Mouse (Mus musculus): ENCODE data around the gene Fam219a. TPM values are rescaled to one million over a fixed set of nuclear protein-coding genes. Genes with fewer than 3 reads are reported as not detected.

The Fam219a gene
- polyA plus RNA-seq, 1 experiment from 2014 or later, result 2.0 TPM

GRCm38 (mm10) chr4:41566123-41566522 is 3.2 kb downstream of the Fam219a start:
- H3K27ac ChIP-seq (ENCODE audit: low read depth, low read length), result no peak overlapping the region
- H3K4me3 ChIP-seq (ENCODE audit: low read depth, low read length), result no peak overlapping the region
- 21% methylated on average over 3 of the region's 3 CpGs for WGBS
- no peaks in the 10 kb centered on the region for H3K9me3 ChIP-seq (ENCODE audit: control insufficient read depth, low read length)
- no peak overlapping the region for H3K9ac ChIP-seq (ENCODE audit: low read depth, low read length)
- peaks cover 5% of the 10 kb centered on the region; the same call in 1 of the 2 replicates for H3K4me1 ChIP-seq (replicated peaks; ENCODE audit: control insufficient read depth, insufficient read depth, low read length)
- no peak for ATAC-seq (replicated peaks; ENCODE audit: low FRiP score)
- H3K27me3 ChIP-seq (replicated peaks; ENCODE audit: control insufficient read depth, insufficient read depth, low read length), result peaks cover 14% of the 10 kb centered on the region
- no peak overlapping the region for H3K4me2 ChIP-seq
- DNase-seq (ENCODE audit: low spot score), result no peak
- H3K36me3 ChIP-seq (ENCODE audit: control insufficient read depth, insufficient read depth, low read length), result no peaks in the 10 kb centered on the region

- no peaks in the 10 kb centered on the region for H3K4me1 ChIP-seq (replicated peaks; ENCODE audit: control insufficient read depth, insufficient read depth, low read length)
- H3K27me3 ChIP-seq (replicated peaks; ENCODE audit: control insufficient read depth, insufficient read depth, low read length), result peaks cover 12% of the 10 kb centered on the region
- 73% methylated on average over 5 of the region's 5 CpGs for WGBS
- no peak for ATAC-seq (replicated peaks; ENCODE audit: low FRiP score)
- no peak overlapping the region for H3K4me3 ChIP-seq (ENCODE audit: low read depth, low read length)
- DNase-seq (ENCODE audit: low spot score), result no peak
- H3K4me2 ChIP-seq, result no peak overlapping the region
- no peak overlapping the region for H3K27ac ChIP-seq (ENCODE audit: low read depth, low read length)
- no peaks in the 10 kb centered on the region for H3K36me3 ChIP-seq (ENCODE audit: control insufficient read depth, insufficient read depth, low read length)
- H3K9me3 ChIP-seq (ENCODE audit: control insufficient read depth, low read length), result no peaks in the 10 kb centered on the region
- H3K9ac ChIP-seq (ENCODE audit: low read depth, low read length), result no peak overlapping the region
Observed at GRCm38 (mm10) chr4:41563297-41563696, 6.0 kb downstream of the Fam219a start.

GRCm38 (mm10) chr4:41557092-41557491 is 12.2 kb downstream of the Fam219a start:
- H3K36me3 ChIP-seq (ENCODE audit: control insufficient read depth, insufficient read depth, low read length), result no peaks in the 10 kb centered on the region
- DNase-seq (ENCODE audit: low spot score), result no peak
- no peak overlapping the region for H3K4me3 ChIP-seq (ENCODE audit: low read depth, low read length)
- H3K9ac ChIP-seq (ENCODE audit: low read depth, low read length), result no peak overlapping the region
- no peaks in the 10 kb centered on the region for H3K9me3 ChIP-seq (ENCODE audit: control insufficient read depth, low read length)
- no peak overlapping the region for H3K27ac ChIP-seq (ENCODE audit: low read depth, low read length)
- peaks cover 4% of the 10 kb centered on the region; the same call in 1 of the 2 replicates for H3K4me1 ChIP-seq (replicated peaks; ENCODE audit: control insufficient read depth, insufficient read depth, low read length)
- WGBS, result 68% methylated on average over 3 of the region's 3 CpGs
- H3K4me2 ChIP-seq, result no peak overlapping the region
- no peak for ATAC-seq (replicated peaks; ENCODE audit: low FRiP score)
- no peaks in the 10 kb centered on the region for H3K27me3 ChIP-seq (replicated peaks; ENCODE audit: control insufficient read depth, insufficient read depth, low read length)

- WGBS, result 49% methylated on average over 5 of the region's 5 CpGs
Observed at GRCm38 (mm10) chr4:41556311-41556953, 12.9 kb downstream of the Fam219a start.

GRCm38 (mm10) chr4:41554994-41555663 is 14.2 kb downstream of the Fam219a start:
- H3K27ac ChIP-seq (ENCODE audit: low read depth, low read length), result 0 out of 2 replicates have a peak overlapping the region, but pooled peaks have one; percentile 13

More at GRCm38 (mm10) chr4:41556311-41556953, 12.9 kb downstream of the Fam219a start:
- Histone ChIP-seq H3K36me3 (ENCODE audit: control insufficient read depth, insufficient read depth, low read length) (no peaks in the 10 kb centered on the region), H3K4me3 (ENCODE audit: low read depth, low read length) (no peak overlapping the region), H3K27ac (ENCODE audit: low read depth, low read length) (no peak overlapping the region), H3K27me3 (replicated peaks; ENCODE audit: control insufficient read depth, insufficient read depth, low read length) (no peaks in the 10 kb centered on the region), H3K9me3 (ENCODE audit: control insufficient read depth, low read length) (no peaks in the 10 kb centered on the region), H3K9ac (ENCODE audit: low read depth, low read length) (no peak overlapping the region), H3K4me2 (no peak overlapping the region), H3K4me1 (replicated peaks; ENCODE audit: control insufficient read depth, insufficient read depth, low read length) (peaks cover 4% of the 10 kb centered on the region; the same call in 1 of the 2 replicates)
- no peak for DNase-seq (ENCODE audit: low spot score)
- no peak for ATAC-seq (replicated peaks; ENCODE audit: low FRiP score)

GRCm38 (mm10) chr4:41553116-41553515 is 16.2 kb downstream of the Fam219a start:
- Histone ChIP-seq H3K9ac (ENCODE audit: low read depth, low read length) (no peak overlapping the region), H3K4me1 (replicated peaks; ENCODE audit: control insufficient read depth, insufficient read depth, low read length) (peaks cover 4% of the 10 kb centered on the region; the same call in 1 of the 2 replicates), H3K27ac (ENCODE audit: low read depth, low read length) (no peak overlapping the region), H3K4me3 (ENCODE audit: low read depth, low read length) (no peak overlapping the region), H3K9me3 (ENCODE audit: control insufficient read depth, low read length) (no peaks in the 10 kb centered on the region), H3K4me2 (no peak overlapping the region), H3K36me3 (ENCODE audit: control insufficient read depth, insufficient read depth, low read length) (no peaks in the 10 kb centered on the region), H3K27me3 (replicated peaks; ENCODE audit: control insufficient read depth, insufficient read depth, low read length) (no peaks in the 10 kb centered on the region; the same call in 1 of the 2 replicates)
- WGBS, result 78% methylated on average over 11 of the region's 11 CpGs
- DNase-seq (ENCODE audit: low spot score) (no peak), ATAC-seq (replicated peaks; ENCODE audit: low FRiP score) (no peak)

More at GRCm38 (mm10) chr4:41554994-41555663, 14.2 kb downstream of the Fam219a start:
- WGBS, result 54% methylated on average over 14 of the region's 14 CpGs
- H3K4me2 ChIP-seq, result 0 out of 2 replicates have a peak overlapping the region, but pooled peaks have one; percentile 9
- H3K36me3 ChIP-seq (ENCODE audit: control insufficient read depth, insufficient read depth, low read length), result no peaks in the 10 kb centered on the region
- DNase-seq (ENCODE audit: low spot score), result no peak
- no peak overlapping the region for H3K9ac ChIP-seq (ENCODE audit: low read depth, low read length)
- H3K4me1 ChIP-seq (replicated peaks; ENCODE audit: control insufficient read depth, insufficient read depth, low read length), result peaks cover 4% of the 10 kb centered on the region; the same call in 1 of the 2 replicates
- H3K27me3 ChIP-seq (replicated peaks; ENCODE audit: control insufficient read depth, insufficient read depth, low read length), result no peaks in the 10 kb centered on the region; the same call in 1 of the 2 replicates
- H3K4me3 ChIP-seq (ENCODE audit: low read depth, low read length), result no peak overlapping the region
- ATAC-seq (replicated peaks; ENCODE audit: low FRiP score), result no peak
- H3K9me3 ChIP-seq (ENCODE audit: control insufficient read depth, low read length), result no peaks in the 10 kb centered on the region

GRCm38 (mm10) chr4:41552529-41552928 is 16.8 kb downstream of the Fam219a start:
- no peaks in the 10 kb centered on the region; the same call in 1 of the 2 replicates for H3K27me3 ChIP-seq (replicated peaks; ENCODE audit: control insufficient read depth, insufficient read depth, low read length)
- WGBS, result 33% methylated on average over 6 of the region's 6 CpGs
- no peaks in the 10 kb centered on the region for H3K9me3 ChIP-seq (ENCODE audit: control insufficient read depth, low read length)
- H3K4me2 ChIP-seq, result no peak overlapping the region
- no peak overlapping the region for H3K9ac ChIP-seq (ENCODE audit: low read depth, low read length)
- peaks cover 4% of the 10 kb centered on the region; the same call in 1 of the 2 replicates for H3K4me1 ChIP-seq (replicated peaks; ENCODE audit: control insufficient read depth, insufficient read depth, low read length)
- DNase-seq (ENCODE audit: low spot score) (peak; percentile 57), ATAC-seq (replicated peaks; ENCODE audit: low FRiP score) (no peak)
- H3K27ac ChIP-seq (ENCODE audit: low read depth, low read length), result no peak overlapping the region
- H3K36me3 ChIP-seq (ENCODE audit: control insufficient read depth, insufficient read depth, low read length), result no peaks in the 10 kb centered on the region
- no peak overlapping the region for H3K4me3 ChIP-seq (ENCODE audit: low read depth, low read length)

- Histone ChIP-seq H3K9me3 (ENCODE audit: control insufficient read depth, low read length) (no peaks in the 10 kb centered on the region), H3K9ac (ENCODE audit: low read depth, low read length) (no peak overlapping the region), H3K36me3 (ENCODE audit: control insufficient read depth, insufficient read depth, low read length) (no peaks in the 10 kb centered on the region), H3K4me2 (no peak overlapping the region), H3K27me3 (replicated peaks; ENCODE audit: control insufficient read depth, insufficient read depth, low read length) (no peaks in the 10 kb centered on the region; the same call in 1 of the 2 replicates), H3K4me3 (ENCODE audit: low read depth, low read length) (no peak overlapping the region), H3K27ac (ENCODE audit: low read depth, low read length) (no peak overlapping the region), H3K4me1 (replicated peaks; ENCODE audit: control insufficient read depth, insufficient read depth, low read length) (no peaks in the 10 kb centered on the region)
- WGBS, result 62% methylated on average over 1 of the region's 1 CpGs
- DNase-seq (ENCODE audit: low spot score), result no peak
- no peak for ATAC-seq (replicated peaks; ENCODE audit: low FRiP score)
Observed at GRCm38 (mm10) chr4:41547086-41547485, 22.3 kb downstream of the Fam219a start.
